Mouse (Mus musculus) gastrocnemius, postnatal 36 days (tissue): ENCODE data around the gene Mrc2. TPM values are rescaled to one million over a fixed set of nuclear protein-coding genes. Genes with fewer than 3 reads are reported as not detected.

Experiments
- DNase-seq, 2 experiments: peaks; one replicate each; pipeline ENCODE4 v3.0.0; 2022
- intact Hi-C: fragments of 180-260 bp; cut with DNase I; formaldehyde crosslinking; loops from one replicate; pipeline ENCODE4 v1.15.1; 2025
- total RNA-seq, 2 experiments: library from RNA; stranded (reverse); gene quantifications; 2 replicates each; pipeline ENCODE4 v1.2.3; 2021

Mrc2 gene
- total RNA-seq, 2 experiments from 2014 or later: 12.9 to 16.0 TPM

- no peak for DNase-seq
- intact Hi-C loops: loop anchor here (5.0 kb wide), 3 partner anchors 247 to 567 kb away; no protein-coding TSS in a partner anchor
These were observed 52.8 kb downstream of the Mrc2 start for GRCm38 (mm10) chr11:105345284-105345683.

- intact Hi-C loops: loop anchor here (2.0 to 5.0 kb wide), 4 partner anchors 77 to 565 kb away; no protein-coding TSS in a partner anchor
- DNase-seq: peak; percentile 77 to 78
These were observed 55.0 kb downstream of the Mrc2 start for GRCm38 (mm10) chr11:105347162-105348161.

GRCm38 (mm10) chr11:105348495-105348982 lies 56.1 kb downstream of the Mrc2 start:
- no peak for DNase-seq
- intact Hi-C loops: loop anchor here (5.0 kb wide), 3 partner anchors 244 to 564 kb away; no protein-coding TSS in a partner anchor

- no peak for DNase-seq
- intact Hi-C loops: loop anchor here (5.0 kb wide), 3 partner anchors 242 to 562 kb away; no protein-coding TSS in a partner anchor
These were observed 57.4 kb downstream of the Mrc2 start for GRCm38 (mm10) chr11:105349780-105350324.

GRCm38 (mm10) chr11:105350643-105351042 lies 58.2 kb downstream of the Mrc2 start:
- intact Hi-C loops: no loop called here
- DNase-seq: no peak

GRCm38 (mm10) chr11:105352152-105352551 lies 59.7 kb downstream of the Mrc2 start:
- intact Hi-C loops: no loop called here
- no peak for DNase-seq

- DNase-seq: peak; percentile 87 to 91
These were observed 60.8 kb downstream of the Mrc2 start for GRCm38 (mm10) chr11:105352954-105353890.

GRCm38 (mm10) chr11:105353891-105354280 lies 61.4 kb downstream of the Mrc2 start:
- DNase-seq: no peak
- intact Hi-C loops: no loop called here

More at GRCm38 (mm10) chr11:105352954-105353890, 60.8 kb downstream of the Mrc2 start:
- intact Hi-C loops: no loop called here

GRCm38 (mm10) chr11:105356301-105356700 lies 63.9 kb downstream of the Mrc2 start:
- DNase-seq: no peak
- intact Hi-C loops: no loop called here

- intact Hi-C loops: loop anchor here (2.0 to 5.0 kb wide), 2 partner anchors 229 to 550 kb away; no protein-coding TSS in a partner anchor
These were observed 69.8 kb downstream of the Mrc2 start for GRCm38 (mm10) chr11:105362041-105362765.

GRCm38 (mm10) chr11:105362946-105363597 lies 70.6 kb downstream of the Mrc2 start:
- intact Hi-C loops: loop anchor here (2.0 to 5.0 kb wide), 2 partner anchors 228 to 549 kb away; no protein-coding TSS in a partner anchor
- DNase-seq: peak; percentile 76 to 82

More at GRCm38 (mm10) chr11:105362041-105362765, 69.8 kb downstream of the Mrc2 start:
- no peak for DNase-seq

GRCm38 (mm10) chr11:105363598-105364385 lies 71.3 kb downstream of the Mrc2 start:
- intact Hi-C loops: loop anchor here (2.0 to 5.0 kb wide), 2 partner anchors 227 to 549 kb away; no protein-coding TSS in a partner anchor
- DNase-seq: no peak

- DNase-seq: no peak
- intact Hi-C loops: loop anchor here (5.0 kb wide), 1 partner anchor 548 kb away; no protein-coding TSS in a partner anchor
These were observed 72.1 kb downstream of the Mrc2 start for GRCm38 (mm10) chr11:105364386-105365065.

- intact Hi-C loops: no loop called here
- DNase-seq: no peak
These were observed 73.2 kb downstream of the Mrc2 start for GRCm38 (mm10) chr11:105365611-105366010.

GRCm38 (mm10) chr11:105366051-105366450 lies 73.6 kb downstream of the Mrc2 start:
- no peak for DNase-seq
- intact Hi-C loops: no loop called here

- intact Hi-C loops: no loop called here
- no peak for DNase-seq
These were observed 74.7 kb downstream of the Mrc2 start for GRCm38 (mm10) chr11:105367163-105367562.

GRCm38 (mm10) chr11:105368833-105369232 lies 76.4 kb downstream of the Mrc2 start:
- no peak for DNase-seq
- intact Hi-C loops: no loop called here
